ENCODE assay signal across 8 mouse cellular contexts in genomic region chr3:84270624-84270995, GRCm38 (mm10). TPM values are rescaled to one million over a fixed set of nuclear protein-coding genes. Genes with fewer than 3 reads are reported as not detected.
DNase-seq lines count a peak whose midpoint lies in the region; ATAC-seq and TF ChIP-seq lines count a peak whose summit lies in the region.

No protein-coding gene starts in this region.

- no peak overlapping the region for H3K9ac ChIP-seq in heart, embryonic 14.5 days (ENCODE audit: low read length)
- no peak overlapping the region for H3K9ac ChIP-seq in embryonic facial prominence, embryonic 14.5 days (ENCODE audit: low read depth, low read length)
- no peak overlapping the region for H3K9ac ChIP-seq in limb, embryonic 12.5 days (replicated peaks)

- TF ChIP-seq POLR2A in myocyte (IDR thresholded peaks at IDR 0.05; ENCODE audit: insufficient read length, low read depth): no peak

- 0 out of 2 replicates have a peak, but pooled peaks cover 5% of the 10 kb centered on the region for H3K27me3 ChIP-seq in heart, embryonic 14.5 days (ENCODE audit: control insufficient read depth, insufficient read depth, low read length)
- H3K27me3 ChIP-seq in embryonic facial prominence, embryonic 14.5 days (replicated peaks; ENCODE audit: control insufficient read depth, insufficient read depth, low read length): no peaks in the 10 kb centered on the region
- peaks cover 76% of the 10 kb centered on the region for H3K27me3 ChIP-seq in limb, embryonic 12.5 days
- H3K27me3 ChIP-seq in myocyte (ENCODE audit: control insufficient read depth, insufficient read depth, insufficient read length): peaks cover under 1% of the 10 kb centered on the region

- DNase-seq in heart, adult 11 months: no peak
- DNase-seq in embryonic facial prominence, embryonic 14.5 days (ENCODE audit: low spot score): peak; percentile 67
- no peak for DNase-seq in cerebellum, adult 9-11 months
- DNase-seq in left cerebral cortex, adult 9 months (ENCODE audit: low spot score in 2 of 2): no peak
- DNase-seq in testis, postnatal 14 days (ENCODE audit: low spot score): no peak

- H3ac ChIP-seq in myocyte (ENCODE audit: control insufficient read depth, insufficient read length): no peak overlapping the region

- 20% methylated on average over 3 of the region's 3 CpGs for WGBS in heart, embryonic 14.5 days
- 0% methylated on average over 3 of the region's 3 CpGs for WGBS in embryonic facial prominence, embryonic 14.5 days
- WGBS in limb, embryonic 12.5 days: 0% methylated on average over 3 of the region's 3 CpGs

- no peaks in the 10 kb centered on the region for H3K79me2 ChIP-seq in myocyte (ENCODE audit: control insufficient read depth, insufficient read depth)

- H3K27ac ChIP-seq in heart, embryonic 14.5 days (replicated peaks in 1 of 2; ENCODE audit: control insufficient read depth in 1 of 2, insufficient read depth in 1 of 2, low read depth in 2 of 2, low read length in 2 of 2): no peak overlapping the region
- no peak overlapping the region for H3K27ac ChIP-seq in embryonic facial prominence, embryonic 14.5 days (replicated peaks; ENCODE audit: low read depth, low read length)
- peak overlapping the region; percentile 59 for H3K27ac ChIP-seq in limb, embryonic 12.5 days

- 0 out of 4 replicates have a peak overlapping the region, but pooled peaks of 1 of the 2 experiments have one; percentile 4 for H3K4me3 ChIP-seq in heart, embryonic 14.5 days (ENCODE audit: control insufficient read depth in 1 of 2, insufficient read depth in 1 of 2, low read depth in 1 of 2, low read length in 2 of 2)
- 0 out of 2 replicates have a peak overlapping the region, but pooled peaks have one; percentile 4 for H3K4me3 ChIP-seq in embryonic facial prominence, embryonic 14.5 days (ENCODE audit: low read depth, low read length)
- H3K4me3 ChIP-seq in limb, embryonic 12.5 days (replicated peaks): peak overlapping the region; percentile 15; the same call in 1 of the 2 replicates
- H3K4me3 ChIP-seq in myocyte: no peak overlapping the region

- H3K4me2 ChIP-seq in heart, embryonic 14.5 days (ENCODE audit: low read length): peak overlapping the region; percentile 52
- H3K4me2 ChIP-seq in embryonic facial prominence, embryonic 14.5 days (ENCODE audit: low read depth, low read length): peak overlapping the region; percentile 39
- H3K4me2 ChIP-seq in limb, embryonic 12.5 days: peak overlapping the region; percentile 54
- H3K4me2 ChIP-seq in myocyte (ENCODE audit: low read depth): peak overlapping the region; percentile 30

- ATAC-seq in heart, embryonic 14.5 days (ENCODE audit: insufficient number of reproducible peaks, insufficient read depth, low FRiP score, low read depth): no peak
- ATAC-seq in embryonic facial prominence, embryonic 14.5 days (ENCODE audit: low read depth): peak; percentile 85
- peak; percentile 11; the same call in 1 of the 2 replicates for ATAC-seq in limb, embryonic 12.5 days (ENCODE audit: insufficient number of reproducible peaks, insufficient read depth, low FRiP score, low TSS enrichment, low read depth)

- no peaks in the 10 kb centered on the region for H3K9me3 ChIP-seq in heart, embryonic 14.5 days (ENCODE audit: control insufficient read depth, low read length)
- no peaks in the 10 kb centered on the region for H3K9me3 ChIP-seq in embryonic facial prominence, embryonic 14.5 days (ENCODE audit: control insufficient read depth, low read length)
- peaks cover 6% of the 10 kb centered on the region; the same call in 1 of the 2 replicates for H3K9me3 ChIP-seq in limb, embryonic 12.5 days

- peaks cover 11 to 27% of the 10 kb centered on the region in 2 experiments for H3K4me1 ChIP-seq in heart, embryonic 14.5 days (ENCODE audit: control insufficient read depth in 2 of 2, insufficient read depth in 2 of 2, low read length in 2 of 2)
- H3K4me1 ChIP-seq in embryonic facial prominence, embryonic 14.5 days (ENCODE audit: control insufficient read depth, insufficient read depth, low read length): peaks cover 4% of the 10 kb centered on the region; the same call in 1 of the 2 replicates
- H3K4me1 ChIP-seq in limb, embryonic 12.5 days (replicated peaks): peaks cover 27% of the 10 kb centered on the region

- no peaks in the 10 kb centered on the region for H3K36me3 ChIP-seq in heart, embryonic 14.5 days (ENCODE audit: control insufficient read depth, insufficient read depth, low read length)
- H3K36me3 ChIP-seq in embryonic facial prominence, embryonic 14.5 days (ENCODE audit: control insufficient read depth, insufficient read depth, low read length): no peaks in the 10 kb centered on the region
- H3K36me3 ChIP-seq in limb, embryonic 12.5 days: no peaks in the 10 kb centered on the region
- no peaks in the 10 kb centered on the region for H3K36me3 ChIP-seq in myocyte (ENCODE audit: control insufficient read depth, insufficient read depth)

TF ChIP-seq in myocyte, 11 proteins besides CTCF, POLR2A, EP300 and RAD21:
- TF ChIP-seq TCF12 (IDR thresholded peaks at IDR 0.05; ENCODE audit: insufficient read depth, poor library complexity, severe bottlenecking): no peak
- no peak for TF ChIP-seq MAX (IDR thresholded peaks at IDR 0.05; ENCODE audit: low read depth)
- TF ChIP-seq TCF3 (IDR thresholded peaks at IDR 0.05; ENCODE audit: insufficient read length, low read depth): no peak
- no peak for TF ChIP-seq POLR2AphosphoS2 (IDR thresholded peaks at IDR 0.05; ENCODE audit: insufficient read length, low read depth)
- no peak for TF ChIP-seq REST (IDR thresholded peaks at IDR 0.05; ENCODE audit: insufficient read depth, insufficient read length)
- TF ChIP-seq MYOD1 (IDR thresholded peaks at IDR 0.05; ENCODE audit: control insufficient read depth in 1 of 3, insufficient read length in 2 of 3, low read depth in 2 of 3): no peak
- TF ChIP-seq CEBPB (IDR thresholded peaks at IDR 0.05; ENCODE audit: insufficient read depth, poor library complexity, severe bottlenecking): no peak
- no peak for TF ChIP-seq MYOG (IDR thresholded peaks at IDR 0.05; ENCODE audit: control insufficient read depth in 1 of 3, insufficient read depth in 1 of 3, insufficient read length in 2 of 3, low read depth in 2 of 3)
- TF ChIP-seq E2F4 (IDR thresholded peaks at IDR 0.05; ENCODE audit: insufficient read depth): no peak
- no peak for TF ChIP-seq SRF (IDR thresholded peaks at IDR 0.05; ENCODE audit: control insufficient read depth, insufficient read length, low read depth)
- no peak for TF ChIP-seq USF1 (IDR thresholded peaks at IDR 0.05; ENCODE audit: low read depth)

RNA-seq across cellular contexts. Expression of gene Trim2, which starts 36.1 kb away (rescaled TPM):
- polyA plus RNA-seq in heart, embryonic 14.5 days (2014; fragmentation: Nextera tagmentation; extraction: Ambion mirVana): 8.5 and 9.3 TPM in 2 replicates
- polyA plus RNA-seq in embryonic facial prominence, embryonic 14.5 days (2014; fragmentation: Nextera tagmentation; extraction: Ambion mirVana): 24.9 and 26.7 TPM in 2 replicates
- 17.8 and 18.5 TPM in 2 replicates for polyA plus RNA-seq in limb, embryonic 12.5 days (2016; fragmentation: Nextera tagmentation; extraction: Ambion mirVana)
- polyA plus RNA-seq in myocyte (2012; fragmentation: generic; extraction: Trizol): 3.2 TPM
